Mouse (Mus musculus) liver, postnatal 0 days (tissue): ENCODE measurements around the gene Ints6l. TPM values are rescaled to one million over a fixed set of nuclear protein-coding genes. Genes with fewer than 3 reads are reported as not detected.

Experiments used
- ATAC-seq: fragments of 200-750 bp; cut with Nextera tagmentation; 2 replicates; pipeline ENCODE4 v1.8.0; 2017; ENCODE audit warnings: mild to moderate bottlenecking, moderate library complexity
- DNase-seq: peaks from one replicate; pipeline ENCODE4 v3.0.0-alpha.2; 2016
- H3K27ac ChIP-seq: fragments of 300-500 bp; sonication (generic); 2 replicates; pipeline ENCODE4 v1.5.1; 2014; ENCODE audit warnings: antibody characterized with exemption, moderate library complexity, mild to moderate bottlenecking, low read depth
- H3K27me3 ChIP-seq: fragments of 300-500 bp; sonication (generic); 2 replicates; pipeline ENCODE4 v1.6.1; 2014; ENCODE audit warnings: low read length, control low read depth, mixed read lengths; ENCODE audit not compliant: insufficient read depth
- H3K36me3 ChIP-seq: fragments of 300-500 bp; sonication (generic); replicated peaks from 2 replicates; pipeline ENCODE4 v1.6.1; 2014; ENCODE audit warnings: mild to moderate bottlenecking, control low read depth, low read length, moderate library complexity, mixed read lengths; ENCODE audit not compliant: insufficient read depth
- H3K4me1 ChIP-seq: fragments of 300-500 bp; sonication (generic); 2 replicates; pipeline ENCODE4 v1.6.1; 2014; ENCODE audit warnings: antibody characterized with exemption, mild to moderate bottlenecking, control low read depth; ENCODE audit not compliant: insufficient read depth
- H3K4me2 ChIP-seq: fragments of 300-500 bp; sonication (generic); 2 replicates; pipeline ENCODE4 v1.6.1; 2014; ENCODE audit warnings: low read depth, mild to moderate bottlenecking, low read length, moderate library complexity, mixed read lengths
- H3K4me3 ChIP-seq: fragments of 300-500 bp; sonication (generic); 2 replicates; pipeline ENCODE4 v1.5.1; 2014; ENCODE audit warnings: low read depth, low read length
- H3K9ac ChIP-seq: fragments of 300-500 bp; sonication (generic); replicated peaks from 2 replicates; pipeline ENCODE4 v1.6.1; 2014; ENCODE audit warnings: mild to moderate bottlenecking, moderate library complexity
- H3K9me3 ChIP-seq: fragments of 300-500 bp; sonication (generic); 2 replicates; pipeline ENCODE4 v1.6.1; 2016; ENCODE audit warnings: mild to moderate bottlenecking, control low read depth, low read length, mixed read lengths
- CTCF ChIP-seq: sonication (generic); IDR thresholded peaks from 2 replicates; pipeline ENCODE4 v1.5.1; 2016; ENCODE audit warnings: antibody characterized with exemption, low read depth
- EP300 ChIP-seq: IDR thresholded peaks from 2 replicates; pipeline ENCODE4 v1.6.1; 2016; ENCODE audit warnings: antibody characterized with exemption, low read depth, mild to moderate bottlenecking
- WGBS: fragments of 180-500 bp; shearing (Covaris S2); extraction: QIAGEN DNeasy Blood & Tissue Kit; methylation state at CpG from one replicate; pipeline ENCODE4 v1.1.7; 2014; ENCODE audit not compliant: insufficient replicate concordance; 5-methylcytosine and 5-hydroxymethylcytosine counted together
- polyA plus RNA-seq: library from polyadenylated mRNA; unstranded; fragments of >200 nt; fragmentation: Nextera tagmentation; extraction: Ambion mirVana; gene quantifications from 2 replicates; pipeline ENCODE4 v1.2.1, GENCODE M21; 2015

Gene Ints6l
- polyA plus RNA-seq, 1 experiment from 2014 or later, result 14.1 TPM

- H3K27me3 ChIP-seq, result no peaks in the 10 kb centered on the region
- H3K4me3 ChIP-seq, result no peak overlapping the region
- 0 out of 2 replicates have a peak overlapping the region, but pooled peaks have one; percentile 11 for H3K4me2 ChIP-seq
- DNase-seq (no peak), ATAC-seq (no peak)
- 0 out of 2 replicates have a peak, but pooled peaks cover 5% of the 10 kb centered on the region for H3K4me1 ChIP-seq
- no peaks in the 10 kb centered on the region for H3K9me3 ChIP-seq
- no peaks in the 10 kb centered on the region; the same call in 1 of the 2 replicates for H3K36me3 ChIP-seq
- no peak overlapping the region for H3K9ac ChIP-seq
- TF ChIP-seq EP300 (no peak), CTCF (no peak)
- peak overlapping the region; percentile 40; the same call in 1 of the 2 replicates for H3K27ac ChIP-seq
- 45% methylated on average over 14 of the region's 14 CpGs for WGBS
Measured at GRCm38 (mm10) chrX:56462020-56462933, 7.6 kb downstream of the Ints6l start.

- WGBS, result 52% methylated on average over 1 of the region's 1 CpGs
- Histone ChIP-seq H3K4me1 (0 out of 2 replicates have a peak, but pooled peaks cover 5% of the 10 kb centered on the region), H3K27ac (no peak overlapping the region), H3K27me3 (no peaks in the 10 kb centered on the region), H3K4me3 (no peak overlapping the region), H3K36me3 (no peaks in the 10 kb centered on the region; the same call in 1 of the 2 replicates), H3K4me2 (no peak overlapping the region), H3K9ac (no peak overlapping the region), H3K9me3 (no peaks in the 10 kb centered on the region)
- no peak for DNase-seq
- no peak for ATAC-seq
- peak; percentile 53; the same call in 1 of the 2 replicates for TF ChIP-seq EP300
- no peak for TF ChIP-seq CTCF
Measured at GRCm38 (mm10) chrX:56464906-56465305, 10.2 kb downstream of the Ints6l start.

GRCm38 (mm10) chrX:56467688-56468087, 13.0 kb downstream of the Ints6l start:
- H3K27me3 ChIP-seq, result no peaks in the 10 kb centered on the region
- no peak for DNase-seq
- H3K9ac ChIP-seq, result no peak overlapping the region
- H3K4me2 ChIP-seq, result no peak overlapping the region
- no peaks in the 10 kb centered on the region for H3K9me3 ChIP-seq
- H3K36me3 ChIP-seq, result no peaks in the 10 kb centered on the region
- H3K4me1 ChIP-seq, result 0 out of 2 replicates have a peak, but pooled peaks cover 5% of the 10 kb centered on the region
- TF ChIP-seq CTCF, result no peak
- TF ChIP-seq EP300, result no peak
- H3K4me3 ChIP-seq, result no peak overlapping the region
- H3K27ac ChIP-seq, result no peak overlapping the region
- no peak for ATAC-seq
- 73% methylated on average over 4 of the region's 4 CpGs for WGBS

GRCm38 (mm10) chrX:56468422-56468821, 13.8 kb downstream of the Ints6l start:
- WGBS, result 65% methylated on average over 6 of the region's 6 CpGs
- TF ChIP-seq EP300 (no peak), CTCF (no peak)
- Histone ChIP-seq H3K4me2 (no peak overlapping the region), H3K9ac (no peak overlapping the region), H3K4me3 (no peak overlapping the region), H3K27ac (no peak overlapping the region), H3K27me3 (no peaks in the 10 kb centered on the region), H3K9me3 (no peaks in the 10 kb centered on the region), H3K36me3 (no peaks in the 10 kb centered on the region), H3K4me1 (0 out of 2 replicates have a peak, but pooled peaks cover 5% of the 10 kb centered on the region)
- ATAC-seq (no peak), DNase-seq (no peak)

GRCm38 (mm10) chrX:56474035-56474434, 19.4 kb downstream of the Ints6l start:
- no peak for ATAC-seq
- TF ChIP-seq EP300, result no peak
- TF ChIP-seq CTCF, result no peak
- no peak overlapping the region for H3K27ac ChIP-seq

GRCm38 (mm10) chrX:56477553-56477952, 22.9 kb downstream of the Ints6l start:
- Histone ChIP-seq H3K4me2 (no peak overlapping the region), H3K9ac (no peak overlapping the region), H3K27ac (no peak overlapping the region), H3K4me1 (no peaks in the 10 kb centered on the region), H3K27me3 (no peaks in the 10 kb centered on the region), H3K36me3 (0 out of 2 replicates have a peak, but pooled peaks cover 5% of the 10 kb centered on the region), H3K4me3 (no peak overlapping the region), H3K9me3 (no peaks in the 10 kb centered on the region)
- no peak for TF ChIP-seq EP300
- no peak for TF ChIP-seq CTCF
- ATAC-seq (no peak), DNase-seq (no peak)
- WGBS, result 78% methylated on average over 3 of the region's 3 CpGs

More at GRCm38 (mm10) chrX:56474035-56474434, 19.4 kb downstream of the Ints6l start:
- no peak overlapping the region for H3K9ac ChIP-seq
- H3K4me1 ChIP-seq, result no peaks in the 10 kb centered on the region
- 60% methylated on average over 8 of the region's 8 CpGs for WGBS
- H3K4me2 ChIP-seq, result no peak overlapping the region
- H3K4me3 ChIP-seq, result no peak overlapping the region
- no peaks in the 10 kb centered on the region for H3K27me3 ChIP-seq
- no peaks in the 10 kb centered on the region for H3K36me3 ChIP-seq
- DNase-seq, result no peak
- H3K9me3 ChIP-seq, result no peaks in the 10 kb centered on the region
